Mouse (Mus musculus) splenic B cell, adult 2 months (primary cell): Measurements from ENCODE around the gene Mpp2.

ENCODE experiments used
- DNase-seq: peaks from one replicate; pipeline ENCODE4 v3.0.0-alpha.2; 2011; ENCODE audit warnings: low read depth, low spot score
- H3K27me3 ChIP-seq: 2 replicates; pipeline ENCODE4 v1.6.1; 2012; ENCODE audit warnings: mild to moderate bottlenecking, low read length, moderate library complexity, mixed read lengths; ENCODE audit not compliant: control insufficient read depth, poor library complexity, insufficient read depth, severe bottlenecking
- H3K36me3 ChIP-seq: 2 replicates; pipeline ENCODE4 v1.6.1; 2012; ENCODE audit warnings: mild to moderate bottlenecking, low read length, moderate library complexity, mixed read lengths; ENCODE audit not compliant: control insufficient read depth, poor library complexity, insufficient read depth, severe bottlenecking

Gene Mpp2

GRCm38 (mm10) chr11:102087931-102088898 is at the start of gene Mpp2:
Gene Mpp2 (minus strand): TSS chr11:102088515.
- Histone ChIP-seq H3K36me3 (no peaks in the 10 kb centered on the region), H3K27me3 (no peaks in the 10 kb centered on the region)
- peak; percentile 4 for DNase-seq

- Histone ChIP-seq H3K27me3 (peaks cover 3% of the 10 kb centered on the region), H3K36me3 (no peaks in the 10 kb centered on the region)
- DNase-seq: peak; percentile 74
These were observed 49.5 kb upstream of the Mpp2 start for GRCm38 (mm10) chr11:102137625-102138446.

- no peak for DNase-seq
- H3K36me3 ChIP-seq: no peaks in the 10 kb centered on the region
- no peaks in the 10 kb centered on the region for H3K27me3 ChIP-seq
These were observed 46.2 kb upstream of the Mpp2 start for GRCm38 (mm10) chr11:102134516-102134915.

GRCm38 (mm10) chr11:102117386-102117785 is 29.1 kb upstream of the Mpp2 start:
- Histone ChIP-seq H3K27me3 (no peaks in the 10 kb centered on the region), H3K36me3 (no peaks in the 10 kb centered on the region)
- no peak for DNase-seq

DNA sequence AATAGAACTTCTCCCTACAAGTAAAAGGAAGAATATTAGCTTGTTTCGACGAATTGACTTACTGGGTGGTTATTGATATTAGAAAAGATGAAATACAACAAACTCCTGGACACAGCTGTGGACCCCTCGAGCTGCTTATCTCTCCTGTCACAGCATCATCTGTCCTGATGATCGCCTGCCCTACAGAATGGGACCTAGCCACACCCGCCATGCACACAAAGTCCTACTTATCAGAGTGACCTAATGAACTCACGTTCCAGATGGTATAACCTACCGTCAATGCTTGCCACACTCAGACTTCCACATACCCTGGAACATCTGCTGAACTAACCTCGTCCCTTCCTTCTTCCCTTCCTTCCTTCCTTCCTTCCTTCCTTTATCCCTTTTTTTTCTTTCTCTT is 27.9 kb upstream of the Mpp2 start:
- no peaks in the 10 kb centered on the region for H3K36me3 ChIP-seq
- no peak for DNase-seq
- no peaks in the 10 kb centered on the region for H3K27me3 ChIP-seq

GRCm38 (mm10) chr11:102111576-102111975 is 23.3 kb upstream of the Mpp2 start:
- no peak for DNase-seq

DNA sequence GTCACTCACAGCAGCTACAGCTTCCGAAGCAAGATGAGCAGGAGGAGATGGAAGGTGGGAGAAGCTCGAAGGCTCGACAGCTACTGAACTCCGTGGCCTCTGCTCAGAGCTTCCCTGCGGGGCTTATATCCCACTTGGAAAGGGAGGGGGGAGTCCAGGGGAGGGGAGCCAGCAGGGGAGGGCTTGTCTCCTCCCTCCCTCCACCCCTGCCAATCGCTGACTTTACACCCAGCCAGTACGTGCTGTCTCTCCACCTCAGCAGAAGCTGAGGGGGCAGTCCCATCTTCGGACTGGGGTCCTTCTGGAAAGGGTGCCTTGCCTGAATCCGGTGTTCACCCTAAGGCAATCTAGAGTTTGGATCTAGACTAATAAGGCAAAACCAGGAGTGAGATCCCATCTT is 19.4 kb upstream of the Mpp2 start, which contains the start of gene Pyy:
Gene Pyy (minus strand): TSS at position 101 of the 400 bp plus-strand sequence.
- Histone ChIP-seq H3K36me3 (no peaks in the 10 kb centered on the region), H3K27me3 (no peaks in the 10 kb centered on the region)
- DNase-seq: no peak

More at GRCm38 (mm10) chr11:102111576-102111975, 23.3 kb upstream of the Mpp2 start:
- Histone ChIP-seq H3K36me3 (no peaks in the 10 kb centered on the region), H3K27me3 (no peaks in the 10 kb centered on the region)

- DNase-seq: no peak
- no peaks in the 10 kb centered on the region for H3K36me3 ChIP-seq
- no peaks in the 10 kb centered on the region for H3K27me3 ChIP-seq
These were observed 18.6 kb upstream of the Mpp2 start for GRCm38 (mm10) chr11:102106911-102107310.

- H3K36me3 ChIP-seq: no peaks in the 10 kb centered on the region
- no peaks in the 10 kb centered on the region for H3K27me3 ChIP-seq
- DNase-seq: peak; percentile 63
These were observed 14.4 kb upstream of the Mpp2 start for GRCm38 (mm10) chr11:102102485-102103258.

GRCm38 (mm10) chr11:102101219-102101618 is 12.9 kb upstream of the Mpp2 start, which contains the start of gene Ppy:
Gene Ppy (minus strand): TSS chr11:102101319.
- no peaks in the 10 kb centered on the region for H3K27me3 ChIP-seq
- H3K36me3 ChIP-seq: no peaks in the 10 kb centered on the region
- DNase-seq: no peak

GRCm38 (mm10) chr11:102096887-102097391 is 8.6 kb upstream of the Mpp2 start:
- DNase-seq: peak; percentile 48
- H3K27me3 ChIP-seq: no peaks in the 10 kb centered on the region
- H3K36me3 ChIP-seq: no peaks in the 10 kb centered on the region

DNA sequence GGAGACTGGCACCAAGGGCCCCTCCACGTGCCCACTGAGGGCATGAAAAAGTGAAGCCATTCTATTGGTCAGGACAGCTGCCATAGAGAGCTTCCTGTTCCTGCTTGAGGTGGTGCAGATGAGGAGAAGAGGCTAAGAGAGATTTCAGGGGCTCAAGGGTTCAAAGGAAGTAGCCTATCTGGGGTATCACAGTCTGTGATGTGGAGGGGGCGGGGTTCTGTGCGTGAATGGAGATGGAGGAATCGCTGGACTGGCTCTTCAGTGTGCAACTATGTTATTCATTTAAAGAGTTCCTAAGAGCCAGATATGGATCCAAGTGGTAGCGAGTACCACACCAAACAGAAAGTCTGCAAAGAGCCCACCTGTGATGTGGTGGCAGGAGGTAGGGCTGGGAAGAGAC is 8.1 kb upstream of the Mpp2 start:
- DNase-seq: no peak
- Histone ChIP-seq H3K27me3 (no peaks in the 10 kb centered on the region), H3K36me3 (no peaks in the 10 kb centered on the region)

DNA sequence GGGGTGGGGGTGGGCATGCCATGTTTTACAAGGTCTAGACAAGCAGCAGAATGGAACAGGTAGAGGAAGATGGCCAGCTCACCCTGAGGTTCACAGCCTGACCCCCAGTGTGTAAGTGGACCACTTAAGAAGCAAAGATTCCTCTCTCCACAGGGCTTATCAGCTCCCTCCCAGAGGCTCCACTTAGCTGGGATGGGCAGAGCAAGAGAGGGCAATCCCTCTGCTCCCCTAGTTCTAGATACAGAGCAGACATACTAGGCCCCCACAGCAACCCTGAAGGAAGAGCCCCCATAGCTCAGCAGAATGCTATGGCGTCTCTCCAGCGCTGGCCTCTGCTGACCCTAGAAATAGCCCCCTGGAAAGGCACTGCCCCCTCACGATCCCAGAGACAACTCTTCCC is 7.4 kb upstream of the Mpp2 start:
- Histone ChIP-seq H3K36me3 (no peaks in the 10 kb centered on the region), H3K27me3 (no peaks in the 10 kb centered on the region)
- DNase-seq: no peak
